Mouse (Mus musculus) left cerebral cortex, adult 6 months (tissue): ENCODE results near the gene C2cd4d. TPM values are rescaled to one million over a fixed set of nuclear protein-coding genes. Genes with fewer than 3 reads are reported as not detected.

Experiments used
- long read RNA-seq, 2 experiments: library from polyadenylated mRNA; unstranded; transcript quantifications; one replicate each; pipeline ENCODE4 v2.0.0; 2019 to 2020
- polyA plus RNA-seq: library from polyadenylated mRNA; unstranded; fragments of <200 nt; fragmentation: Nextera tagmentation; gene quantifications from 2 replicates; pipeline ENCODE4 v1.2.3, GENCODE M21; 2021

C2cd4d gene
- polyA plus RNA-seq = 0.15 and 1.1 TPM in 2 replicates
- long read RNA-seq, experiment 1 = 0 reads
- long read RNA-seq, experiment 2 = 0 reads

DNA sequence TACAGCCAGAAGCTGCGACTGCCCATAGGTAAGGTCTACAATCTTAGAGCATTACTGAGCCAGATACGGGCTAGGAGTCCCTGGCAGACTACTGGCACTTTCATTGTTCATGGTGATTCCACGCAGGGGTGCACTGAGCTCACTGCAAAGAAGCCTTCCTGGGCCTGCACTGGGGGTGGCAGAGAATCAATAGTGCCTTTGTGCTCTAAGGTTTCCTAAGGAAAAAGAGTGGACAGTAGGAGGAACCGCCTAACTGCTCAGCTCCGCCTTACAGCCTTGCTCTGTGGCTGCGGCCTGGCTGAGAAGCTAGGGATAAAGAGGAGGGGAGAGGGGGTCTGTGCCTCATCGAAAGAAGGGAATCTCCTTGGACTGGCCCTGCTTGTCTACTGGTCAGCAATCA, at the start of gene C2cd4d:
Gene C2cd4d (plus strand): TSS at position 301 of the 400 bp plus-strand sequence.

GRCm38 (mm10) chr3:94341959-94342422, 20.2 kb upstream of the C2cd4d start, which contains the start of gene Them5:
Them5 (plus strand) TSS chr3:94342099.

GRCm38 (mm10) chr3:94372641-94373040, 10.4 kb downstream of the C2cd4d start, which contains the start of gene Rorc:
Rorc (plus strand) TSS chr3:94372794.

DNA sequence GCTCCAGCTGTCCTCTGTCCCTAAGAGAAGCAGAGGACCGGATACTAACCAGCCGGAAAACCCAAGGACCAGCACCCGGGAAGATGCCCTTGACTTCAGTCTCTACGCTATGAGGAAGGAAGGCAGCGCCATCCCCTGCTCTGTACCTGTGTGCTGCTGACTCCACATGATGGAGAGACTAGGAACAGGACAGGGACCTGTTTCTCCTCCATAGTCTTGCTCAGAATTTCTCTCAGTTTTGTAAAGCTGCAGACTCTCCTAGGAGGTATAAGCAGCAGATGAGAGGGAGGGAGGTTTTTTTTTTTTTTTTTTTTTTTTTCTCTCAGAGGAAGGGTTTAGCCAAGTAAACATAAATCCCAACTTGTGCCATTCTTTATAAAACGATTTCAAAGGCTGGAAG, 36.0 kb downstream of the C2cd4d start, which contains the start of gene Lingo4:
Gene Lingo4 (plus strand): TSS at position 301 of the 400 bp plus-strand sequence.

DNA sequence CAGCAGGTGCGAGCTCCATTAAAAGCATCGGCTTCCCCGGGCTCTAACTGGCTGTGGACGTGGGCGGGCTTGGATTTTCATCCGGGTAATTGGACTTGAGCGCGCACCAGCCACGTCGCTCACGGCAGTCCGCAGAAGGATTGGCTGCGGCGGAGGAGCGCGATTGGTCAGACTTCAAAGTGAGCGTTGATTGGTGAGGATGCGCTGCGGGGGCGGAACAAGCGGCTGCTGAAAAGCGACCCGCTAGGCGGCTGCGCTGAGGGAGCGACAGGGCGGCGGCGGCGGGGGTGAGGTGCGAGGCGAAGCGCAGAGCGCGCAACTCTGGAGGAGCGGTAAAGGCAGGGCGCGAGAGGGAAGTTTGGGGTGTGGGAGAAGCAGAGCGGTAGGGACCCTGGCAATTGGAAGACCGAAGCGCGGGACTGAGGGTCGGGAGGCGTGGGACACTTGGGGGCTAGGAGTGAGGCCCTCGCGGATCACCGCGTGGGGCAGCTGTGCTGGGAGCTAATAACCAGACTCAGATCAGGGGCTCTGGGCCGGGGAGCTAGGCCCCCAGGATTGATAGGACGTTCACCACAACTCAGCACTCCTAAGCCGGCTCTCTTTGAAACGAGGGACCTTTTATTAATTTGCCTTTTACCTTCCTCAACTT, 50.9 kb downstream of the C2cd4d start, which contains the start of gene Tdrkh:
Gene Tdrkh (plus strand): TSS at position 243 of the 649 bp plus-strand sequence.

Other genes starting within 250 kb of the C2cd4d start
- gene Gm10696, start 184.2 kb upstream of the C2cd4d start, polyA plus RNA-seq = not detected in 2 replicates
- not detected in 2 replicates for gene Gm5286, start 165.7 kb upstream of the C2cd4d start, polyA plus RNA-seq
- gene Gm4778, start 98.4 kb upstream of the C2cd4d start, polyA plus RNA-seq = not detected in 2 replicates
- gene Them4, start 52.3 kb upstream of the C2cd4d start, polyA plus RNA-seq = 23.1 and 26.8 TPM in 2 replicates
- gene Them5, start 20.3 kb upstream of the C2cd4d start, polyA plus RNA-seq = not detected in 2 replicates
- 1.9 and 2.5 TPM in 2 replicates for gene Rorc, start 10.4 kb downstream of the C2cd4d start, polyA plus RNA-seq
- gene Lingo4, start 36.1 kb downstream of the C2cd4d start, polyA plus RNA-seq = 0.24 and 0.36 TPM in 2 replicates
- gene Tdrkh, start 50.8 kb downstream of the C2cd4d start, polyA plus RNA-seq = 14.9 and 19.5 TPM in 2 replicates
- 61.1 and 62.9 TPM in 2 replicates for gene Mrpl9, start 80.9 kb downstream of the C2cd4d start, polyA plus RNA-seq
- gene Oaz3, start 81.5 kb downstream of the C2cd4d start, polyA plus RNA-seq = 0.20 and 0.23 TPM in 2 replicates
- gene Celf3, start 115.9 kb downstream of the C2cd4d start, polyA plus RNA-seq = 43.5 and 58.7 TPM in 2 replicates
- gene Riiad1, start 117.9 kb downstream of the C2cd4d start, polyA plus RNA-seq = 11.6 and 14.9 TPM in 2 replicates
- 24.4 and 69.1 TPM in 2 replicates for gene Snx27, start 220.3 kb downstream of the C2cd4d start, polyA plus RNA-seq